In genomic region chr15:98630540-98630939, GRCm38 (mm10) we compare ENCODE assay signal across 8 mouse cellular contexts. TPM values are rescaled to one million over a fixed set of nuclear protein-coding genes. Genes with fewer than 3 reads are reported as not detected.
DNase-seq lines count a peak whose midpoint lies in the region; ATAC-seq and TF ChIP-seq lines count a peak whose summit lies in the region.

Cacnb3 (plus strand) TSS chr15:98630840.

- peaks cover 35% of the 10 kb centered on the region for H3K27me3 ChIP-seq in embryonic facial prominence, embryonic 12.5 days
- peaks cover 5% of the 10 kb centered on the region; the same call in 1 of the 2 replicates for H3K27me3 ChIP-seq in hindbrain, embryonic 15.5 days
- peaks cover 29% of the 10 kb centered on the region for H3K27me3 ChIP-seq in midbrain, embryonic 11.5 days (ENCODE audit: control insufficient read depth, insufficient read depth, low read length)

- TF ChIP-seq CTCF in lung, adult 2 months (IDR thresholded peaks at IDR 0.05; ENCODE audit: insufficient read depth, low read length): no peak

- peaks cover 8% of the 10 kb centered on the region for H3K4me1 ChIP-seq in lung, adult 2 months (ENCODE audit: control insufficient read depth, insufficient read depth, low read length)
- peaks cover 53% of the 10 kb centered on the region for H3K4me1 ChIP-seq in embryonic facial prominence, embryonic 12.5 days
- H3K4me1 ChIP-seq in hindbrain, embryonic 15.5 days (replicated peaks): peaks cover 52% of the 10 kb centered on the region
- peaks cover 46% of the 10 kb centered on the region for H3K4me1 ChIP-seq in midbrain, embryonic 11.5 days (ENCODE audit: control insufficient read depth, insufficient read depth, low read length)

- no peak within 1 kb of the TSS for H3K4me3 ChIP-seq in lung, adult 2 months (replicated peaks; ENCODE audit: extremely low read depth, low read depth, low read length)
- H3K4me3 ChIP-seq in embryonic facial prominence, embryonic 12.5 days: peak within 1 kb of the TSS; percentile 82
- peak within 1 kb of the TSS; percentile 81 for H3K4me3 ChIP-seq in hindbrain, embryonic 15.5 days
- H3K4me3 ChIP-seq in midbrain, embryonic 11.5 days (ENCODE audit: low read depth, low read length): no peak within 1 kb of the TSS; the same call in 1 of the 2 replicates

- peak within 1 kb of the TSS; percentile 30; the same call in 1 of the 2 replicates for H3K9ac ChIP-seq in embryonic facial prominence, embryonic 12.5 days
- H3K9ac ChIP-seq in hindbrain, embryonic 15.5 days: peak within 1 kb of the TSS; percentile 88
- H3K9ac ChIP-seq in midbrain, embryonic 11.5 days (ENCODE audit: low read length): no peak within 1 kb of the TSS

- H3K9me3 ChIP-seq in embryonic facial prominence, embryonic 12.5 days: no peaks in the 10 kb centered on the region
- no peaks in the 10 kb centered on the region for H3K9me3 ChIP-seq in hindbrain, embryonic 15.5 days
- H3K9me3 ChIP-seq in midbrain, embryonic 11.5 days (ENCODE audit: control insufficient read depth, low read length): no peaks in the 10 kb centered on the region

- DNase-seq in lung, adult 2 months: no peak
- DNase-seq in lung, postnatal 25 days (ENCODE audit: low spot score): no peak
- DNase-seq in midbrain, embryonic 11.5 days (ENCODE audit: low spot score, missing footprints): no peak
- DNase-seq in cerebellum, adult 8-10 months: no peak
- no peak for DNase-seq in cerebellum, adult 11 months
- no peak for DNase-seq in frontal cortex, postnatal 14 days (ENCODE audit: low spot score in 2 of 2)

- no peaks in the 10 kb centered on the region for H3K36me3 ChIP-seq in embryonic facial prominence, embryonic 12.5 days
- H3K36me3 ChIP-seq in hindbrain, embryonic 15.5 days: no peaks in the 10 kb centered on the region
- no peaks in the 10 kb centered on the region for H3K36me3 ChIP-seq in midbrain, embryonic 11.5 days (ENCODE audit: control insufficient read depth, insufficient read depth, low read length)

- H3K27ac ChIP-seq in embryonic facial prominence, embryonic 12.5 days: peak within 1 kb of the TSS; percentile 73; the same call in 1 of the 2 replicates
- H3K27ac ChIP-seq in hindbrain, embryonic 15.5 days (replicated peaks): peak within 1 kb of the TSS; percentile 96
- H3K27ac ChIP-seq in midbrain, embryonic 11.5 days (ENCODE audit: low read depth, low read length): no peak within 1 kb of the TSS

- no peak for ATAC-seq in embryonic facial prominence, embryonic 12.5 days (ENCODE audit: insufficient number of reproducible peaks, insufficient read depth, low FRiP score, low TSS enrichment)
- no peak for ATAC-seq in hindbrain, embryonic 15.5 days (ENCODE audit: low FRiP score, low read depth)
- ATAC-seq in midbrain, embryonic 11.5 days (ENCODE audit: low FRiP score): no peak

- H3K4me2 ChIP-seq in embryonic facial prominence, embryonic 12.5 days (replicated peaks): peak within 1 kb of the TSS; percentile 93
- H3K4me2 ChIP-seq in hindbrain, embryonic 15.5 days: peak within 1 kb of the TSS; percentile 87
- peak within 1 kb of the TSS; percentile 6; the same call in 1 of the 2 replicates for H3K4me2 ChIP-seq in midbrain, embryonic 11.5 days

- no peak for TF ChIP-seq POLR2A in lung, adult 2 months (IDR thresholded peaks at IDR 0.05; ENCODE audit: borderline replicate concordance, extremely low read depth, low read depth, low read length)

- WGBS in lung, adult 2 months: 49% methylated on average over 4 of the region's 4 CpGs
- 24% methylated on average over 4 of the region's 4 CpGs for whole genome bisulfite sequencing in embryonic facial prominence, embryonic 12.5 days
- 41% methylated on average over 4 of the region's 4 CpGs for WGBS in hindbrain, embryonic 15.5 days
- WGBS in midbrain, embryonic 11.5 days: 32% methylated on average over 4 of the region's 4 CpGs

RNA-seq across cellular contexts. Expression of gene Cacnb3, which starts in this region (rescaled TPM):
- polyA plus RNA-seq in lung, adult 2 months (2012; rRNA removed): 34.1 and 37.1 TPM in 2 replicates
- polyA plus RNA-seq in embryonic facial prominence, embryonic 12.5 days (2016; fragmentation: Nextera tagmentation; extraction: Ambion mirVana): 64.5 and 72.8 TPM in 2 replicates
- polyA plus RNA-seq in hindbrain, embryonic 15.5 days (2015; fragmentation: Nextera tagmentation; extraction: Ambion mirVana): 130 and 136 TPM in 2 replicates
- 35.5 and 39.5 TPM in 2 replicates for polyA plus RNA-seq in midbrain, embryonic 11.5 days (2014; fragmentation: Nextera tagmentation; extraction: Ambion mirVana)

Comparison
In these comparisons a context has a peak if more than half of its experiments do, and no peak if none do; other contexts are left out.
1. H3K4me3 ChIP-seq: peak in embryonic facial prominence, embryonic 12.5 days (single experiment) and hindbrain, embryonic 15.5 days (single experiment); none in lung, adult 2 months (single experiment) and midbrain, embryonic 11.5 days (single experiment).
2. H3K4me2 ChIP-seq: peak in every context shown above with its lines; median percentile 93 in embryonic facial prominence, embryonic 12.5 days; 87 in hindbrain, embryonic 15.5 days; 6 in midbrain, embryonic 11.5 days.